Mouse (Mus musculus) cortical plate, adult 2 months (tissue): ENCODE measurements around the gene Dab2ip. TPM values are rescaled to one million over a fixed set of nuclear protein-coding genes. Genes with fewer than 3 reads are reported as not detected.

Source experiments
- H3K27ac ChIP-seq: fragments of 200-500 bp; 2 replicates; pipeline ENCODE4 v1.5.1; 2012; ENCODE audit warnings: low read length, control low read depth, inconsistent platforms; ENCODE audit not compliant: insufficient read depth
- H3K4me1 ChIP-seq: fragments of 200-500 bp; 2 replicates; pipeline ENCODE4 v1.6.1; 2011; ENCODE audit warnings: low read length; ENCODE audit not compliant: control insufficient read depth, insufficient read depth
- H3K4me3 ChIP-seq: fragments of 200-500 bp; 2 replicates; pipeline ENCODE4 v1.5.1; 2011; ENCODE audit warnings: mild to moderate bottlenecking, low read length, control low read depth; ENCODE audit not compliant: insufficient read depth
- CTCF ChIP-seq: fragments of 200-500 bp; IDR thresholded peaks from 2 replicates; pipeline ENCODE4 v1.5.1; 2011; ENCODE audit warnings: mild to moderate bottlenecking, control low read depth, low read length; ENCODE audit not compliant: insufficient read depth; ENCODE audit errors: extremely low read depth
- POLR2A ChIP-seq: fragments of 200-500 bp; IDR thresholded peaks from 2 replicates; pipeline ENCODE4 v1.6.1; 2011; ENCODE audit warnings: mild to moderate bottlenecking, low read length, control low read depth; ENCODE audit not compliant: insufficient read depth; ENCODE audit errors: extremely low read depth
- polyA plus RNA-seq: library from polyadenylated mRNA; depleted of rRNA; stranded (reverse); fragments of >200 nt; gene quantifications from 2 replicates; pipeline ENCODE4 v1.2.3, GENCODE M21; 2012

Dab2ip gene
- polyA plus RNA-seq, 1 experiment = 114 TPM

- no peak overlapping the region for H3K27ac ChIP-seq
- TF ChIP-seq CTCF = no peak
- TF ChIP-seq POLR2A = no peak
- no peak overlapping the region for H3K4me3 ChIP-seq
- peaks cover 2% of the 10 kb centered on the region; the same call in 1 of the 2 replicates for H3K4me1 ChIP-seq
Measured at GRCm38 (mm10) chr2:35737467-35738027, 179.5 kb downstream of the Dab2ip start.

GRCm38 (mm10) chr2:35739669-35740254 is 181.7 kb downstream of the Dab2ip start:
- TF ChIP-seq CTCF = no peak
- Histone ChIP-seq H3K4me1 (peaks cover 2% of the 10 kb centered on the region; the same call in 1 of the 2 replicates), H3K4me3 (no peak overlapping the region), H3K27ac (no peak overlapping the region)

GRCm38 (mm10) chr2:35745876-35746275 is 187.8 kb downstream of the Dab2ip start:
- no peak overlapping the region for H3K27ac ChIP-seq
- peaks cover 7% of the 10 kb centered on the region for H3K4me1 ChIP-seq
- no peak overlapping the region for H3K4me3 ChIP-seq
- TF ChIP-seq CTCF = no peak
- no peak for TF ChIP-seq POLR2A

GRCm38 (mm10) chr2:35746638-35747037 is 188.6 kb downstream of the Dab2ip start:
- H3K4me1 ChIP-seq = peaks cover 7% of the 10 kb centered on the region
- H3K4me3 ChIP-seq = no peak overlapping the region
- H3K27ac ChIP-seq = peak overlapping the region; percentile 22; the same call in 1 of the 2 replicates
- TF ChIP-seq POLR2A (no peak), CTCF (no peak)

- H3K4me3 ChIP-seq = no peak overlapping the region
- peaks cover 7% of the 10 kb centered on the region for H3K4me1 ChIP-seq
- no peak overlapping the region for H3K27ac ChIP-seq
- no peak for TF ChIP-seq POLR2A
- no peak for TF ChIP-seq CTCF
Measured at GRCm38 (mm10) chr2:35747371-35748035, 189.4 kb downstream of the Dab2ip start.

GRCm38 (mm10) chr2:35750533-35751141 is 192.6 kb downstream of the Dab2ip start:
- H3K4me1 ChIP-seq = peaks cover 6% of the 10 kb centered on the region
- no peak overlapping the region for H3K4me3 ChIP-seq
- no peak for TF ChIP-seq CTCF
- no peak for TF ChIP-seq POLR2A
- no peak overlapping the region for H3K27ac ChIP-seq

- TF ChIP-seq CTCF = no peak
- no peak for TF ChIP-seq POLR2A
- peaks cover 3% of the 10 kb centered on the region; the same call in 1 of the 2 replicates for H3K4me1 ChIP-seq
- H3K4me3 ChIP-seq = no peak overlapping the region
- no peak overlapping the region for H3K27ac ChIP-seq
Measured at GRCm38 (mm10) chr2:35751781-35752505, 193.9 kb downstream of the Dab2ip start.

- no peak overlapping the region for H3K27ac ChIP-seq
- peaks cover 3% of the 10 kb centered on the region; the same call in 1 of the 2 replicates for H3K4me1 ChIP-seq
- TF ChIP-seq CTCF (no peak), POLR2A (no peak)
- no peak overlapping the region for H3K4me3 ChIP-seq
Measured at GRCm38 (mm10) chr2:35756467-35756866, 198.4 kb downstream of the Dab2ip start.

GRCm38 (mm10) chr2:35760352-35760751 is 202.3 kb downstream of the Dab2ip start:
- TF ChIP-seq CTCF (no peak), POLR2A (no peak)
- Histone ChIP-seq H3K4me3 (no peak overlapping the region), H3K27ac (no peak overlapping the region), H3K4me1 (0 out of 2 replicates have a peak, but pooled peaks cover 1% of the 10 kb centered on the region)
